Mouse (Mus musculus) brain, adult 10 weeks (tissue): ENCODE data around the gene Ugt2b38. TPM values are rescaled to one million over a fixed set of nuclear protein-coding genes. Genes with fewer than 3 reads are reported as not detected.

Experiments used
- polyA plus RNA-seq: library from polyadenylated mRNA; stranded (reverse); fragments of 350-450 nt; fragmentation: Illumina TruSeq; extraction: RNeasy Lipid Tissue Mini Kit (QIAGEN cat#74804); gene quantifications from one replicate; pipeline ENCODE4 v1.2.3, GENCODE M21; 2015; ENCODE audit warnings: low read depth, low replicate concordance

Ugt2b38 gene
- not detected for polyA plus RNA-seq

DNA sequence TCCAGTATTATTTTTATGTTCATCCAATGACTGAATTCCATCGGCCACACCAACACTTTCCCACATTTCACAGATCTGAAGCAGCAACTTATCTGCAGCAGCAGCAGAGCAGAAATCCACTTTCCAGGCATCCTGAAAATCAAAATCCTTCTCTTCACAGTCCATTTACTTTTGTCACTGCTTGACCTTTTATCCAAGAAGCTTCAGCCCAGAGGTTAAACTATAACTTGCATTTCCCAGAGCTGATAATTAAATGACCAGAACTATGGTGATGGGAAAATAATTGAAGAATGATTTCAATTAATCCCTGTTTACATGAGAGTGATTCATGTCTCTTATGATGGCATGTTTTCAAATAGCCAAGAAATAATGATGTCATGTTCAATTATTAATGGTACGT is at the start of gene Ugt2b38:
TSS of gene Ugt2b38 (minus strand) at position 163 of the 400 bp plus-strand sequence.

Other genes with a start within 250 kb of the Ugt2b38 start
- not detected for gene Ugt2b37, start 169.4 kb downstream of the Ugt2b38 start, polyA plus RNA-seq
- not detected for gene Ugt2a3, start 87.0 kb downstream of the Ugt2b38 start, polyA plus RNA-seq
- not detected for gene Ugt2a2, start 58.1 kb upstream of the Ugt2b38 start, polyA plus RNA-seq
- gene Gm43638, start 62.6 kb upstream of the Ugt2b38 start, polyA plus RNA-seq: not detected
- gene Ugt2a1, start 66.7 kb upstream of the Ugt2b38 start, polyA plus RNA-seq: not detected
- gene Sult1b1, start 114.0 kb upstream of the Ugt2b38 start, polyA plus RNA-seq: not detected
- gene Sult1d1, start 144.8 kb upstream of the Ugt2b38 start, polyA plus RNA-seq: not detected
- not detected for gene Sult1e1, start 167.4 kb upstream of the Ugt2b38 start, polyA plus RNA-seq
- gene Csn1s1, start 242.0 kb upstream of the Ugt2b38 start, polyA plus RNA-seq: not detected